Mouse (Mus musculus) liver, embryonic 16.5 days (tissue): ENCODE measurements around the gene Bcar3. TPM values are rescaled to one million over a fixed set of nuclear protein-coding genes. Genes with fewer than 3 reads are reported as not detected.
"Not testable (repeated sequence)": the region's sequence is repeated elsewhere in the genome, so short reads cannot be mapped to it uniquely, and the experiment has no call there.

Experiments
- ATAC-seq: fragments of 200-750 bp; cut with Nextera tagmentation; 2 replicates; pipeline ENCODE4 v1.8.0; 2017; ENCODE audit warnings: low read depth, mild to moderate bottlenecking, moderate number of reproducible peaks, moderate library complexity
- H3K27ac ChIP-seq: fragments of 300-500 bp; sonication (generic); 2 replicates; pipeline ENCODE4 v1.5.1; 2014; ENCODE audit warnings: mild to moderate bottlenecking, low read length
- H3K27me3 ChIP-seq: fragments of 300-500 bp; sonication (generic); 2 replicates; pipeline ENCODE4 v1.6.1; 2014; ENCODE audit warnings: low read depth, low read length, mixed read lengths; ENCODE audit not compliant: control insufficient read depth, insufficient read depth
- H3K36me3 ChIP-seq: fragments of 300-500 bp; sonication (generic); 2 replicates; pipeline ENCODE4 v1.6.1; 2014; ENCODE audit warnings: mild to moderate bottlenecking; ENCODE audit not compliant: control insufficient read depth, insufficient read depth
- H3K4me1 ChIP-seq: fragments of 300-500 bp; sonication (generic); 2 replicates; pipeline ENCODE4 v1.6.1; 2014; ENCODE audit warnings: low read depth, low read length, mixed read lengths; ENCODE audit not compliant: control insufficient read depth
- H3K4me2 ChIP-seq: fragments of 300-500 bp; sonication (generic); 2 replicates; pipeline ENCODE4 v1.6.1; 2014; ENCODE audit warnings: low read depth, low read length, mixed read lengths
- H3K4me3 ChIP-seq: fragments of 300-500 bp; sonication (generic); 2 replicates; pipeline ENCODE4 v1.5.1; 2014; ENCODE audit warnings: low read depth, mild to moderate bottlenecking, low read length
- H3K9ac ChIP-seq: fragments of 300-500 bp; sonication (generic); 2 replicates; pipeline ENCODE4 v1.6.1; 2014; ENCODE audit warnings: low read depth, low read length
- H3K9me3 ChIP-seq: fragments of 300-500 bp; sonication (generic); replicated peaks from 2 replicates; pipeline ENCODE4 v1.6.1; 2016; ENCODE audit warnings: low read length; ENCODE audit not compliant: control insufficient read depth
- WGBS: fragments of 180-500 bp; shearing (Covaris S2); extraction: QIAGEN DNeasy Blood & Tissue Kit; methylation state at CpG from one replicate; pipeline ENCODE4 v1.1.7; 2014; ENCODE audit not compliant: insufficient replicate concordance; 5-methylcytosine and 5-hydroxymethylcytosine counted together
- polyA plus RNA-seq: library from polyadenylated mRNA; unstranded; fragments of >200 nt; fragmentation: Nextera tagmentation; extraction: Ambion mirVana; gene quantifications from 2 replicates; pipeline ENCODE4 v1.2.1, GENCODE M21; 2015

The Bcar3 gene
- polyA plus RNA-seq, 1 experiment from 2014 or later, result 7.2 TPM

DNA sequence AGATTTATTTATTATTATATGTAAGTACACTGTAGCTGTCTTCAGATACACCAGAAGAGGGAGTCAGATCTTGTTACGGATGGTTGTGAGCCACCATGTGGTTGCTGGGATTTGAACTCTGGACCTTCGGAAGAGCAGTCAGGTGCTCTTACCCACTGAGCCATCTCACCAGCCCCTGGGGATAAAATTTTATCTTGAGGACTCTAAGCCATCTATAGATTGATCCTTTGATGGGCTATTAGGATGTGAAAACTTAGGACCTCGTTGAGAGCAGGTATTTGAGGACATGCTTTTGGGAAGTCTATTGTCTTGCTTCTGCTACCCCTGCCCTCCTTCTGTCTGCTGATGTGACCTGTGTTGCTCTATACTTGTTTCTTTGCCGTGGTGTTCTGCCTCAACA, 4.6 kb upstream of the Bcar3 start:
- H3K4me3 ChIP-seq, H3K27ac ChIP-seq, ATAC-seq, H3K4me2 ChIP-seq, H3K9me3 ChIP-seq, H3K9ac ChIP-seq, H3K27me3 ChIP-seq, H3K36me3 ChIP-seq: not testable (repeated sequence)
- H3K4me1 ChIP-seq, result peaks cover 11% of the 10 kb centered on the region
- 51% methylated on average over 3 of the region's 4 CpGs for WGBS

- ATAC-seq, result no peak
These were observed 3.2 kb upstream of the Bcar3 start for GRCm38 (mm10) chr3:122290696-122291095.

DNA sequence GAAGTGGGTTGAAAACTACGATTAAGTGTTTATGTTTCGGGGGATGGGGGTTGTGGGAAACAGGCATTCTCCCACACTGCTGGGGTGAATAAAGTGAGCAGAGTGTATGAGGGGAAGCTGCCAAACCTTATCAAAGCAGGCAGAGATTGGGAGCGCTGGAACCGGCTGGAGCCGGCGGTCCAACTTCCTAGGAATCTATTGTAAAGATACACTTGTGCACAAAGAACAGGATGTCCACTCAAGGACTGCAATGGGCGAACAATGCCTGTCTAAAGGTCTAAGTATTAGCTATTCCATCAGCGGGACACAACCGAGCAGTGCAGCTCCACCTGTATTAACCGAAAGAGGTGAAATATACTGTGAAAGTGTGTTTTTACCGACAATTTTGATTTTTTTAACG, 2.1 kb upstream of the Bcar3 start:
- H3K4me2 ChIP-seq, result peak overlapping the region; percentile 99; the same call in 1 of the 2 replicates
- no peaks in the 10 kb centered on the region for H3K36me3 ChIP-seq
- no peak overlapping the region for H3K4me3 ChIP-seq
- H3K9ac ChIP-seq, result no peak overlapping the region
- H3K27ac ChIP-seq, result no peak overlapping the region
- peaks cover 12% of the 10 kb centered on the region for H3K4me1 ChIP-seq
- 43% methylated on average over 12 of the region's 12 CpGs for WGBS
- ATAC-seq, result no peak
- peaks cover 7% of the 10 kb centered on the region; the same call in 1 of the 2 replicates for H3K27me3 ChIP-seq
- no peaks in the 10 kb centered on the region for H3K9me3 ChIP-seq

More at GRCm38 (mm10) chr3:122290696-122291095, 3.2 kb upstream of the Bcar3 start:
- no peaks in the 10 kb centered on the region; the same call in 1 of the 2 replicates for H3K36me3 ChIP-seq
- no peak overlapping the region for H3K4me2 ChIP-seq
- no peak overlapping the region for H3K9ac ChIP-seq
- H3K4me3 ChIP-seq, result no peak overlapping the region
- H3K4me1 ChIP-seq, result peaks cover 12% of the 10 kb centered on the region
- WGBS, result 38% methylated on average over 7 of the region's 7 CpGs
- no peaks in the 10 kb centered on the region for H3K9me3 ChIP-seq
- peaks cover 7% of the 10 kb centered on the region; the same call in 1 of the 2 replicates for H3K27me3 ChIP-seq
- H3K27ac ChIP-seq, result no peak overlapping the region

- H3K4me2 ChIP-seq, result peak overlapping the region; percentile 99
- peak; percentile 85 for ATAC-seq
- H3K27ac ChIP-seq, result peak overlapping the region; percentile 78
- H3K27me3 ChIP-seq, result peaks cover 7% of the 10 kb centered on the region; the same call in 1 of the 2 replicates
- peak overlapping the region; percentile 87 for H3K4me3 ChIP-seq
- peaks cover 12% of the 10 kb centered on the region for H3K4me1 ChIP-seq
- H3K9me3 ChIP-seq, result no peaks in the 10 kb centered on the region
- 8% methylated on average over 54 of the region's 54 CpGs for WGBS
- peak overlapping the region; percentile 81 for H3K9ac ChIP-seq
- no peaks in the 10 kb centered on the region for H3K36me3 ChIP-seq
These were observed 1.4 kb upstream of the Bcar3 start for GRCm38 (mm10) chr3:122292300-122293222.

GRCm38 (mm10) chr3:122293223-122293953, 548 bp upstream of the Bcar3 start:
- no peaks in the 10 kb centered on the region for H3K9me3 ChIP-seq
- WGBS, result under 1% methylated on average over 88 of the region's 105 CpGs
- H3K4me1 ChIP-seq, result peaks cover 12% of the 10 kb centered on the region
- H3K4me3 ChIP-seq, result peak overlapping the region; percentile 87
- peaks cover 7% of the 10 kb centered on the region; the same call in 1 of the 2 replicates for H3K27me3 ChIP-seq
- H3K36me3 ChIP-seq, result no peaks in the 10 kb centered on the region
- H3K27ac ChIP-seq, result peak overlapping the region; percentile 78
- H3K4me2 ChIP-seq, result peak overlapping the region; percentile 99
- peak; percentile 92 for ATAC-seq
- peak overlapping the region; percentile 81 for H3K9ac ChIP-seq

DNA sequence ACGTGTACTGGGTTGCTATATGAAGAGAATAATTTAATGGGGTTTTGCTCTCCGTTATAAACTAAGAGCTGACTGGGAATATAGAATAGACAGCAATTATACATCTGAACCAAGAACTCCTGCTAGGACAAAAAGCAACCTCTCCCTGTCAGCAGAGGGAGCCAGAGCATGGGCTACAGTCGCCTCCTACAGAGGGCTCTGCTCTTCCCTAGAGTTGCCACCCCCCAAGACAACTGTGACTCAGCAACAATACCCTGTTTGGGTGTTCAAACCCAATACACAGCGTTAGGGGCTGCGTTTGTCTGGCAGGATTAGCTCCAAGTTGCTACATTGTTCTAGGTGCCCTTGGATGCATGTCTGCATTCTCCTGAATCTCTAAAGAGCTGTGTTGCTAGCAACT, 1.6 kb downstream of the Bcar3 start:
- H3K9me3 ChIP-seq, result no peaks in the 10 kb centered on the region
- H3K27me3 ChIP-seq, result peaks cover 7% of the 10 kb centered on the region; the same call in 1 of the 2 replicates
- no peak overlapping the region for H3K4me2 ChIP-seq
- no peak overlapping the region for H3K27ac ChIP-seq
- H3K4me1 ChIP-seq, result peaks cover 12% of the 10 kb centered on the region
- H3K36me3 ChIP-seq, result no peaks in the 10 kb centered on the region
- 9% methylated on average over 5 of the region's 5 CpGs for WGBS
- ATAC-seq, result peak; percentile 26
- H3K4me3 ChIP-seq, result no peak overlapping the region
- no peak overlapping the region for H3K9ac ChIP-seq

GRCm38 (mm10) chr3:122296979-122297378, 3.0 kb downstream of the Bcar3 start:
- Histone ChIP-seq H3K4me3 (no peak overlapping the region), H3K27ac (no peak overlapping the region), H3K9ac (no peak overlapping the region), H3K4me2 (no peak overlapping the region), H3K9me3 (no peaks in the 10 kb centered on the region), H3K27me3 (peaks cover 4% of the 10 kb centered on the region; the same call in 1 of the 2 replicates), H3K36me3 (no peaks in the 10 kb centered on the region), H3K4me1 (peaks cover 12% of the 10 kb centered on the region)
- no peak for ATAC-seq
- 62% methylated on average over 5 of the region's 5 CpGs for WGBS

DNA sequence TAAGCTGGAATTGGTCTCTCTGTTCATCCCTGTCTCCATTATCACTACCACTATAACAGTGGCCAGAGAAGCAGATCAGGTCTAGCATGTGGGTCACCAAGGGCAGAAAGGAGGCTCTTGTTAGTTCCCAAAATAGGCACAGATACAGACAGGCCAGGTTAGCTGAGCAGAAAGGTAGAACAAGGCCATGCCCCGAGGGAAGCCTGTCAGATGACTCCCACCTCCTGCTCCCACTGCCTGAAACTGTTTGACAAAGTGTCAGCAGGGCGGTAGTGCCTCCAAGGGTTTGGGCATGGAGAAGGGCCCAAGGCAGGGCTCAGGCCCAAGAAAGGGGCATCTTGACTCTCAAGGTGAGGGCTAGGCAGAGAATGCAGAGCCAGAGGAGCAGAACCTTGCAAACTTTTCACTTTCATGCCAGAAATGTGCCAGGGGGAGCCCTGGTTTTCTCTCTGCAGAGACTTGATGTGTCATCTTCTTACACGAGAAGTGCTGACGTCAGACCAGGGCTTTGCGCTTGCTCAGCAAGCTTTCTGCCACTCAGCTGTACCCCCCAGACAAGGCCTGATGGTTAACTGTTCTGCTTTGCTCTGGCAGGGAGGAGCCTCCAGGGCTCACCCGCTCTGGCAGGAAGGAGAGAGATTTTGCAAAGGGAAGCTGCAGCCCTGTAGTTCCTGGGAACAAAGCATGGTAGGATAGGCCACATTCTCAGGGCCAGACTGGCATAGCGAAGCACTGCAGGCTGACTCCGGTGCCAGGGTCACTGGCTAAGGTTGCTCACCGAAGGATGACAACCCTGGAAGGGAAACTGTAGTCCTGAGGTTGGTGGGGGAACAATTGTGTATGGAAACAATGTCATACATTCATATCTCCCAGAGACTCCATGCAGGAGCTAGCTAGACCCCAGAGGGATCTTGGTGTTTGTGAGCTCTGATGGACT, 7.3 kb downstream of the Bcar3 start:
- no peak overlapping the region for H3K9ac ChIP-seq
- H3K36me3 ChIP-seq, result no peaks in the 10 kb centered on the region
- H3K4me3 ChIP-seq, result no peak overlapping the region
- no peaks in the 10 kb centered on the region for H3K27me3 ChIP-seq
- ATAC-seq, result peak; percentile 53; the same call in 1 of the 2 replicates
- 40% methylated on average over 9 of the region's 9 CpGs for WGBS
- H3K9me3 ChIP-seq, result no peaks in the 10 kb centered on the region
- H3K4me1 ChIP-seq, result no peaks in the 10 kb centered on the region
- H3K4me2 ChIP-seq, result no peak overlapping the region
- no peak overlapping the region for H3K27ac ChIP-seq
